Mouse (Mus musculus) neural tube, embryonic 11.5 days (tissue): Measurements from ENCODE around the gene Gm4133. TPM values are rescaled to one million over a fixed set of nuclear protein-coding genes. Genes with fewer than 3 reads are reported as not detected.
"Not testable (repeated sequence)": the region's sequence is repeated elsewhere in the genome, so short reads cannot be mapped to it uniquely, and the experiment has no call there.

Source experiments
- ATAC-seq: fragments of 200-750 bp; cut with Nextera tagmentation; 2 replicates; pipeline ENCODE4 v1.8.0; 2017; ENCODE audit warnings: moderate number of reproducible peaks, mild to moderate bottlenecking, moderate TSS enrichment, moderate library complexity; ENCODE audit not compliant: insufficient read depth, low FRiP score, low TSS enrichment
- DNase-seq: peaks from one replicate; pipeline ENCODE4 v3.0.0-alpha.2; 2015; ENCODE audit warnings: low spot score
- H3K27ac ChIP-seq: fragments of 300-500 bp; sonication (generic); 2 replicates; pipeline ENCODE4 v1.5.1; 2014; ENCODE audit warnings: low read depth, mild to moderate bottlenecking, low read length
- H3K27me3 ChIP-seq: fragments of 300-500 bp; sonication (generic); 2 replicates; pipeline ENCODE4 v1.6.1; 2014; ENCODE audit warnings: mild to moderate bottlenecking, low read length, mixed read lengths; ENCODE audit not compliant: control insufficient read depth, insufficient read depth
- H3K36me3 ChIP-seq: fragments of 300-500 bp; sonication (generic); 2 replicates; pipeline ENCODE4 v1.6.1; 2014; ENCODE audit warnings: mild to moderate bottlenecking, low read length, moderate library complexity, mixed read lengths; ENCODE audit not compliant: control insufficient read depth, insufficient read depth
- H3K4me1 ChIP-seq: fragments of 300-500 bp; sonication (generic); 2 replicates; pipeline ENCODE4 v1.6.1; 2014; ENCODE audit warnings: low read length, mixed read lengths; ENCODE audit not compliant: control insufficient read depth, insufficient read depth
- H3K4me2 ChIP-seq: fragments of 300-500 bp; sonication (generic); 2 replicates; pipeline ENCODE4 v1.6.1; 2014; ENCODE audit warnings: low read depth, mild to moderate bottlenecking, moderate library complexity
- H3K4me3 ChIP-seq: fragments of 300-500 bp; sonication (generic); 2 replicates; pipeline ENCODE4 v1.5.1; 2014; ENCODE audit warnings: low read depth, low read length
- H3K9ac ChIP-seq: fragments of 300-500 bp; sonication (generic); 2 replicates; pipeline ENCODE4 v1.6.1; 2014; ENCODE audit warnings: mild to moderate bottlenecking, low read length
- H3K9me3 ChIP-seq: fragments of 300-500 bp; sonication (generic); 2 replicates; pipeline ENCODE4 v1.6.1; 2016; ENCODE audit warnings: low read length; ENCODE audit not compliant: control insufficient read depth
- WGBS: fragments of 180-500 bp; shearing (Covaris S2); extraction: QIAGEN DNeasy Blood & Tissue Kit; methylation state at CpG from one replicate; pipeline ENCODE4 v1.1.7; 2014; 5-methylcytosine and 5-hydroxymethylcytosine counted together
- polyA plus RNA-seq: library from polyadenylated mRNA; unstranded; fragments of >200 nt; fragmentation: Nextera tagmentation; extraction: Ambion mirVana; gene quantifications from 2 replicates; pipeline ENCODE4 v1.2.1, GENCODE M21; 2014

The Gm4133 gene
- polyA plus RNA-seq: not detected in 2 replicates

- DNase-seq, H3K36me3 ChIP-seq, ATAC-seq, H3K27ac ChIP-seq, H3K4me2 ChIP-seq, H3K9me3 ChIP-seq, H3K9ac ChIP-seq, H3K4me1 ChIP-seq, H3K4me3 ChIP-seq, H3K27me3 ChIP-seq: not testable (repeated sequence)
- WGBS: no CpG with 5 or more reads among the region's 2 CpGs
These were observed at the start of gene Gm4133 for GRCm38 (mm10) chr7:20333965-20334364. Gene Gm4133, minus strand, starts transcription at chr7:20334065.

GRCm38 (mm10) chr7:20375310-20375709 lies 41.4 kb upstream of the Gm4133 start, which contains the start of gene Gm5728:
Gene Gm5728, minus strand, starts transcription at chr7:20375410.
- not testable (repeated sequence) for H3K4me3 ChIP-seq, H3K4me1 ChIP-seq, H3K4me2 ChIP-seq, ATAC-seq, H3K27me3 ChIP-seq, DNase-seq, H3K27ac ChIP-seq, H3K36me3 ChIP-seq, H3K9ac ChIP-seq, H3K9me3 ChIP-seq
- WGBS: no CpG with 5 or more reads among the region's 1 CpGs

Other genes with a start within 250 kb of the Gm4133 start
- not detected in 2 replicates for gene Vmn1r91, start 234.4 kb downstream of the Gm4133 start, polyA plus RNA-seq
- gene Gm16442, start 211.5 kb downstream of the Gm4133 start, polyA plus RNA-seq: not detected in 2 replicates
- gene Vmn1r93, start 195.0 kb downstream of the Gm4133 start, polyA plus RNA-seq: not detected in 2 replicates
- not detected in 2 replicates for gene Vmn1r94, start 165.7 kb downstream of the Gm4133 start, polyA plus RNA-seq
- not detected in 2 replicates for gene Vmn1r95, start 140.4 kb downstream of the Gm4133 start, polyA plus RNA-seq
- gene Gm6164, start 128.5 kb downstream of the Gm4133 start, polyA plus RNA-seq: not detected in 2 replicates
- gene Gm4498, start 100.2 kb downstream of the Gm4133 start, polyA plus RNA-seq: not detected in 2 replicates
- not detected in 2 replicates for gene Gm5890, start 71.2 kb downstream of the Gm4133 start, polyA plus RNA-seq
- not detected in 2 replicates for gene Gm5728, start 41.3 kb upstream of the Gm4133 start, polyA plus RNA-seq
- gene Vmn1r100, start 83.9 kb upstream of the Gm4133 start, polyA plus RNA-seq: not detected in 2 replicates
- not detected in 2 replicates for gene Vmn1r101, start 108.5 kb upstream of the Gm4133 start, polyA plus RNA-seq
- not detected in 2 replicates for gene Gm10670, start 140.9 kb upstream of the Gm4133 start, polyA plus RNA-seq
- gene Vmn1r103, start 176.5 kb upstream of the Gm4133 start, polyA plus RNA-seq: not detected in 2 replicates
- gene Vmn1r104, start 199.8 kb upstream of the Gm4133 start, polyA plus RNA-seq: not detected in 2 replicates
- not detected in 2 replicates for gene Gm5726, start 211.7 kb upstream of the Gm4133 start, polyA plus RNA-seq
- gene Gm4141, start 242.2 kb upstream of the Gm4133 start, polyA plus RNA-seq: not detected in 2 replicates